Mouse (Mus musculus) kidney, adult 2 months (tissue): ENCODE results near the gene Thrap3.

Experiments
- CTCF ChIP-seq: fragments of 200-500 bp; conservative IDR thresholded peaks from 2 replicates; pipeline ENCODE4 v1.5.1; 2011; ENCODE audit warnings: low read depth, mild to moderate bottlenecking, control low read depth, low read length, moderate library complexity, mixed read lengths; ENCODE audit not compliant: insufficient read depth, insufficient read length
- POLR2A ChIP-seq: fragments of 200-500 bp; IDR thresholded peaks from one replicate; pipeline ENCODE4 v1.6.1; 2011; ENCODE audit warnings: low read depth, low read length, control low read depth

GRCm38 (mm10) chr4:126160981-126161380, 41.6 kb downstream of the Thrap3 start:
- TF ChIP-seq CTCF: no peak
- no peak for TF ChIP-seq POLR2A
